Mouse (Mus musculus): ENCODE measurements around the gene Tpk1. TPM values are rescaled to one million over a fixed set of nuclear protein-coding genes. Genes with fewer than 3 reads are reported as not detected.
"Not testable (repeated sequence)": the region's sequence is repeated elsewhere in the genome, so short reads cannot be mapped to it uniquely, and the experiment has no call there.

Gene Tpk1
- polyA plus RNA-seq, 1 experiment from 2014 or later, result 10.0 TPM

- H3K4me3 ChIP-seq (replicated peaks), result no peak overlapping the region
- no peaks in the 10 kb centered on the region for H3K9me3 ChIP-seq
- H3K27ac ChIP-seq, result no peak overlapping the region
- H3K27me3 ChIP-seq, result no peaks in the 10 kb centered on the region
- no peaks in the 10 kb centered on the region for H3K36me3 ChIP-seq
- H3K9ac ChIP-seq (replicated peaks), result no peak overlapping the region
- no peaks in the 10 kb centered on the region for H3K4me1 ChIP-seq (replicated peaks)
- ATAC-seq (ENCODE audit: insufficient number of reproducible peaks, insufficient read depth, low FRiP score, low TSS enrichment, low read depth), result no peak
- 72% methylated on average over 1 of the region's 1 CpGs for WGBS
- H3K4me2 ChIP-seq, result no peak overlapping the region
Measured at GRCm38 (mm10) chr6:43638865-43639264, 27.2 kb downstream of the Tpk1 start.

DNA sequence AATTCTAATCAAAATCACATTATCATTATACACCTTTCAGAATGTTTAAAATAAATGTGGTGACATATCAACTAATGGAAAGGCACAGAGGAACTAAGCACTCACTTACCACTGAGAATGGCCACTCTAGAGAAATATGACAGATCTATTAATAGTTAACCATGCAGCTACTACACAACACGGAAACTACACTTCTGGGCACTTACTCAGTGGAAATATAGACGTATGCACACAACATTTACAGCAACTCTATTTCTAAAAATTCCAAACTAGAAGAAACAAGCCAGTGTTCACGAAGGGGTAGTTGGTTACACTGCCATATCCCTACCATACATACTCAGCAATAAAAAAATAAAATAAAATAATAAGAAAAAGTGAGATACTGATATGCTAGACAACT is 28.0 kb downstream of the Tpk1 start:
- Histone ChIP-seq H3K9me3 (no peaks in the 10 kb centered on the region), H3K4me1 (replicated peaks) (no peaks in the 10 kb centered on the region), H3K27ac (no peak overlapping the region), H3K4me3 (replicated peaks) (no peak overlapping the region), H3K36me3 (no peaks in the 10 kb centered on the region), H3K27me3 (no peaks in the 10 kb centered on the region), H3K4me2 (no peak overlapping the region), H3K9ac (replicated peaks) (no peak overlapping the region)
- ATAC-seq (ENCODE audit: insufficient number of reproducible peaks, insufficient read depth, low FRiP score, low TSS enrichment, low read depth), result no peak
- 88% methylated on average over 3 of the region's 3 CpGs for WGBS

DNA sequence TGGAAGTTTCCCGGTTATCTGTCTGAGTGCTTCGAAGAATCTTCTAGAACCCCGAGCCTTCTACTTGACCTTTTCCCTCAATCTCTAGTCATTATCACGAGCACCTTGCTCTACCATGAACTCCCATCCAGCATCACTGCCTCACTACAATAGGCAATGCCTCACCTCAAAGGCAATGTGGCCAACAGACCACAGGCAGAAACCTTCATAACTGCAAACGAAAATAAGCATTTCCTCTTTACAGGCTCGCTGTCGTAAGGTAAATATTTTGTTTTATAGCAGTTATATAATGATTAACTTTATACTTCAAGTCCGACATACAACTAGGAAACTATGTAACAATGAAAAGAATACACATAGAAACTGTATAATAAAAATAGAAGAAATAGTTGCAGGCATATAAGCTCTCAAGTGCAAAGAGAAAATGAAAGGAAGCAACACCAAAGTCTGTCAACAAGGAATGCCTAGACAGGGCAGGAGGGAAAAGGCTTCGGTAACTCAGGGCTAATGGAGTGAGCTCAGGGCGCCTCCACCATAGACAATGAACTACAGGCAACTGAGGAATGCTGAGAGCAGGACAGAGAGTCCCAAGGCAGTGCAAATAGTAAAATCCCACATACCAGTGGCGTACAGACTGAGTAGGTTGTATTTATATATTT is 29.0 kb downstream of the Tpk1 start:
- Histone ChIP-seq H3K9me3 (no peaks in the 10 kb centered on the region), H3K4me2 (no peak overlapping the region), H3K4me1 (replicated peaks) (no peaks in the 10 kb centered on the region), H3K36me3 (no peaks in the 10 kb centered on the region), H3K27me3 (no peaks in the 10 kb centered on the region), H3K9ac (replicated peaks) (no peak overlapping the region), H3K27ac (no peak overlapping the region), H3K4me3 (replicated peaks) (no peak overlapping the region)
- WGBS, result 85% methylated on average over 11 of the region's 11 CpGs
- no peak for ATAC-seq (ENCODE audit: insufficient number of reproducible peaks, insufficient read depth, low FRiP score, low TSS enrichment, low read depth)

DNA sequence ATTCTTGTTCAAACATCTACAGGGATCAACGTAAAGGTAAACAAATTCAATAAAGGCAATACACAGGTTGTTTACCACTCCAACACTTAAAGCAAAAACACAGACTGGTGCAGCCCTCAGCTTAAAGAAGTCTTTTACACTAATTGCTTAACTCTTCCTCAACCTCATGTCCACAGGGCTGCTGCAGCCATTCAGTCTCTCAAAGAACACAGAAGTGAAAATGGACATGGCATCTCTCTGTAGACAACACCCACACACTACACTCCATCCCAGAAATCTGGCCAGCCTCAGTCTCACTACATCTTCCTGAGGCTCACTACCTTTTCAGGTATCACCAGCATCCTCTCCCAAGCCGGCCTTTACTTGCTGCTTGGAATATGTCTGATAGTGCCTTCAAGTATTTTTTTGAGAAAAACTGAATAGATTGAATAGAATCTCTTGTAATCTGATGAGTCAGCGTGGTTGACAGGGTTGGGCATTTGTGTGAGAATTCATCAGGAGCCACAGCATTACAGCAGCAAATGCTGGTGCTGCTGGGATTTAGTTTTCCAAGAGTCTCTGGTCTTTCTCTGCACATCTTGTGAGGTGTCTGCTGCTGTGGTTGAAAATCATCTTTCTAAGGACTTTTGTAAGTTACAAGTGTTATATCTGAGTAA is 32.6 kb downstream of the Tpk1 start:
- Histone ChIP-seq H3K27ac (no peak overlapping the region), H3K4me3 (replicated peaks) (no peak overlapping the region), H3K9ac (replicated peaks) (no peak overlapping the region), H3K9me3 (no peaks in the 10 kb centered on the region), H3K4me1 (replicated peaks) (no peaks in the 10 kb centered on the region), H3K4me2 (no peak overlapping the region), H3K36me3 (no peaks in the 10 kb centered on the region), H3K27me3 (no peaks in the 10 kb centered on the region)
- ATAC-seq (ENCODE audit: insufficient number of reproducible peaks, insufficient read depth, low FRiP score, low TSS enrichment, low read depth), result no peak
- WGBS, result 89% methylated on average over 3 of the region's 3 CpGs

GRCm38 (mm10) chr6:43632871-43633270 is 33.2 kb downstream of the Tpk1 start:
- Histone ChIP-seq H3K4me3 (replicated peaks) (no peak overlapping the region), H3K27me3 (no peaks in the 10 kb centered on the region), H3K9ac (replicated peaks) (no peak overlapping the region), H3K4me2 (no peak overlapping the region), H3K9me3 (no peaks in the 10 kb centered on the region), H3K4me1 (replicated peaks) (no peaks in the 10 kb centered on the region), H3K27ac (no peak overlapping the region), H3K36me3 (no peaks in the 10 kb centered on the region)
- no peak for ATAC-seq (ENCODE audit: insufficient number of reproducible peaks, insufficient read depth, low FRiP score, low TSS enrichment, low read depth)

DNA sequence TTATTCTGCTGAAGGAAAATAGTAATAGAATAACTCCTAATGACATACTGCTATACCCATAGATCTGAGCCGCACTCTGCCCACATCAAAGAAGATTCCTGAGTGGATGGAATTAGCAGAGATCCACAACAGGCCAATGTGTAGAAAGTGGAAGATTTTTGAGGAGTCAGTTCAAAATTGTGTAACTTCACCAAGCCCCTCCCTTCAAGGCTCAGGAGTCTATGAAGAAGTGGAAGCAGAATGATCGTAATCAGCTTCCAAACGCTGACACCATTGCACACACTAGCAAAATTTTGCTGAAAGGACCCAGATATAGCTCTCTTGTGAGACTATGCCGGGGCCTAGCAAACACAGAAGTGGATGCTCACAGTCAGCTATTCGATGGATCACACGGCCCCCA is 42.6 kb downstream of the Tpk1 start:
- H3K4me3 ChIP-seq (replicated peaks); H3K4me2 ChIP-seq; H3K9ac ChIP-seq (replicated peaks); H3K27ac ChIP-seq; H3K9me3 ChIP-seq; H3K27me3 ChIP-seq; ATAC-seq (ENCODE audit: insufficient number of reproducible peaks, insufficient read depth, low FRiP score, low TSS enrichment, low read depth); H3K4me1 ChIP-seq (replicated peaks); H3K36me3 ChIP-seq: not testable (repeated sequence)
- WGBS, result 94% methylated on average over 6 of the region's 6 CpGs

GRCm38 (mm10) chr6:43619258-43619657 is 46.8 kb downstream of the Tpk1 start:
- ATAC-seq (ENCODE audit: insufficient number of reproducible peaks, insufficient read depth, low FRiP score, low TSS enrichment, low read depth), result no peak
- Histone ChIP-seq H3K9ac (replicated peaks) (no peak overlapping the region), H3K9me3 (no peaks in the 10 kb centered on the region), H3K36me3 (no peaks in the 10 kb centered on the region), H3K4me3 (replicated peaks) (no peak overlapping the region), H3K4me1 (replicated peaks) (no peaks in the 10 kb centered on the region), H3K4me2 (no peak overlapping the region), H3K27me3 (no peaks in the 10 kb centered on the region), H3K27ac (no peak overlapping the region)
- 81% methylated on average over 3 of the region's 3 CpGs for WGBS

DNA sequence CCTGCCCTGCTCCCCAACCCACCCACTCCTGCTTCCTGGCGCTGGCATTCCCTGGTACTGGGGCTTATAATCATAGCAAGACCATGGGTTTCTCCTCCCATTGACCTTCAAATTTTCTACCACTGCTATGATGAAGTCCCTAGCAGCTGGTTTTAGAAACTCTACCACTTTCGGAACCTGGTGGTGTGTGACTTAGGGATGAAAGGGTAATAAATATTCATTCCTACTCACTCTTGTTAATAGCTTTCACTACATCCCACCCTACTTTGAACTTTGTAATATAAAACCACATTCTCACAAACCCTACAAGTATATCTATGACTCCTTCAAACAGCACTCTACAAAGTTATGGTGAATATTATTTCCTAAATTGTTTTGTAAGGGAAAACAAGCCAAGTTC is 54.3 kb downstream of the Tpk1 start:
- no peak overlapping the region for H3K9ac ChIP-seq (replicated peaks)
- H3K27me3 ChIP-seq, result no peaks in the 10 kb centered on the region
- H3K27ac ChIP-seq, result no peak overlapping the region
- no peak for ATAC-seq (ENCODE audit: insufficient number of reproducible peaks, insufficient read depth, low FRiP score, low TSS enrichment, low read depth)
- no peaks in the 10 kb centered on the region for H3K4me1 ChIP-seq (replicated peaks)
- no peaks in the 10 kb centered on the region for H3K9me3 ChIP-seq
- WGBS, result 71% methylated on average over 2 of the region's 2 CpGs
- no peak overlapping the region for H3K4me3 ChIP-seq (replicated peaks)
- H3K36me3 ChIP-seq, result no peaks in the 10 kb centered on the region
- H3K4me2 ChIP-seq, result no peak overlapping the region

DNA sequence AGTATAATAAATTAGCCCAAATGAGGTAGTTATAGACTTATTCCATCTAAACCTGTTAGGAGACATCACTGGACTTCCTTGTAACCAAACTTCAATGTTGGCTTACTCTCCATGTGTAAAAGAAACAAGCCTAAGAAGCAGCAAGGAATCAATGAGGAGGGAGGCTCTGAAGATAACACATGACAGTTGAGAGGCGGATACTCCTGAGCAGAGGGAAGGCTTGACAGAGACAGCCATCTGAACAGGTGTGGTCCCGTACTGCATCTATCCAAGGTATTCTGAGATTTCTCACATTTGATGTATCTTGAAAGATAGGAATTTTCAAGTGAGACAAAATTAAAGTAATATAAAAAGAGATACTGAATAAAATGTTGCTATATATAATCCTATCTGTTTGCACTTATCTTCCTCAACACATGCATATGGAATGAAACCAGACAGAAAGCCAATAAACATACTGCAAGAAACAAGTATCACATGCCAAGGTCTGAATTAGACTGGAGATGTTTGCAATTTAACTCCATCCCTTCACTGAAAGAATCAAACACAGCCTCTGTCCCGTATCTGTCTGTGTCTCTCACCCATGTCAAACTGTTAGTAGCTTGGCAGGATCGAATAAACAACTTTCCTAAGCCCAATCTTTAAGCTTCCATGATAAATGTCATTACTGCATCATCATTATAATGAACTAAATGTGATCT is 75.1 kb downstream of the Tpk1 start:
- Histone ChIP-seq H3K27me3 (no peaks in the 10 kb centered on the region), H3K4me2 (no peak overlapping the region), H3K9ac (replicated peaks) (no peak overlapping the region), H3K4me1 (replicated peaks) (no peaks in the 10 kb centered on the region), H3K9me3 (no peaks in the 10 kb centered on the region), H3K36me3 (no peaks in the 10 kb centered on the region), H3K27ac (no peak overlapping the region), H3K4me3 (replicated peaks) (no peak overlapping the region)
- no peak for ATAC-seq (ENCODE audit: insufficient number of reproducible peaks, insufficient read depth, low FRiP score, low TSS enrichment, low read depth)
- WGBS, result 80% methylated on average over 4 of the region's 4 CpGs

- H3K36me3 ChIP-seq, result no peaks in the 10 kb centered on the region
- 86% methylated on average over 2 of the region's 2 CpGs for WGBS
- H3K4me3 ChIP-seq (replicated peaks), result no peak overlapping the region
- H3K27me3 ChIP-seq, result no peaks in the 10 kb centered on the region
- ATAC-seq (ENCODE audit: insufficient number of reproducible peaks, insufficient read depth, low FRiP score, low TSS enrichment, low read depth), result no peak
- H3K4me1 ChIP-seq (replicated peaks), result no peaks in the 10 kb centered on the region
- H3K9me3 ChIP-seq, result no peaks in the 10 kb centered on the region
- H3K27ac ChIP-seq, result no peak overlapping the region
- no peak overlapping the region for H3K9ac ChIP-seq (replicated peaks)
- H3K4me2 ChIP-seq, result no peak overlapping the region
Measured at GRCm38 (mm10) chr6:43585274-43585673, 80.8 kb downstream of the Tpk1 start.

GRCm38 (mm10) chr6:43581809-43582208 is 84.3 kb downstream of the Tpk1 start:
- Histone ChIP-seq H3K36me3 (no peaks in the 10 kb centered on the region), H3K9ac (replicated peaks) (no peak overlapping the region), H3K4me3 (replicated peaks) (no peak overlapping the region), H3K27me3 (no peaks in the 10 kb centered on the region), H3K27ac (no peak overlapping the region), H3K9me3 (no peaks in the 10 kb centered on the region), H3K4me1 (replicated peaks) (no peaks in the 10 kb centered on the region), H3K4me2 (no peak overlapping the region)
- no peak for ATAC-seq (ENCODE audit: insufficient number of reproducible peaks, insufficient read depth, low FRiP score, low TSS enrichment, low read depth)
- 90% methylated on average over 2 of the region's 2 CpGs for WGBS
